Comparison of ENCODE assay signal across 8 mouse cellular contexts in the genomic region with DNA sequence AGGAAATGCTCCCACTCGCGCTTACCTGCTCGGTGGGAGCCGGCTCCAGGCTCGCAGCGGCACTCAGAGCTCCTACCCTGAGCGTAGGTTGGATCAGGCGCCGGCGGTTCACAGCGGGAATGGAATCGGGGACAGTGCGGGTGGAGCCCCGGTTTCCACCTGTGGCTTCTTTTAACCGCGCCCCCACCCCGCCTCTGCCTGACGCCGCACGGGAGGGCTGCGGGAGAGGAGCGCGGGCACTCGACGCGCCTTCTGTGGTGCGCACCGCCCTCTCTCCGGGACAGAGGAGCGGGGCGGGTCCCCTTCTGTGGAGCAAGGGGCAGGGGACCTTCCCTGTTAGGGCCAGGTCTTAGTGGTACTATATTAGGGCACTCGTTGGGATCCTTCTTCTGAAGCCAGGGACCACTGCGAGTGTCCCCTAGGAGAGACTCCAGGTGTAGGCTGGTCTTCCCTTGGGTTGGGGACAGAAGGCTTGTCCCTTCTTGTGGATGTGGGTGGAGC. TPM values are rescaled to one million over a fixed set of nuclear protein-coding genes. Genes with fewer than 3 reads are reported as not detected.
A peak's percentile ranks its signal among the peaks of the same experiment; 100 is the strongest.
DNase-seq lines count a peak whose midpoint lies in the region; ATAC-seq and TF ChIP-seq lines count a peak whose summit lies in the region.

Gjb6 (minus strand) TSS at position 451 of the 501 bp plus-strand sequence.

- intact Hi-C loops in left cerebral cortex, postnatal 36 days (cut with DNase I), result no loop called here

- ATAC-seq in heart, embryonic 11.5 days (replicated peaks; ENCODE audit: insufficient number of reproducible peaks, low FRiP score, low TSS enrichment), result no peak
- 0 out of 2 replicates have a peak, but pooled peaks have one; percentile 36 for ATAC-seq in forebrain, embryonic 13.5 days

- H3K27me3 ChIP-seq in heart, embryonic 11.5 days (ENCODE audit: control insufficient read depth, insufficient read depth, low read length), result peaks cover 67% of the 10 kb centered on the region
- peaks cover 68% of the 10 kb centered on the region for H3K27me3 ChIP-seq in E14TG2a.4 (ENCODE audit: insufficient read depth, low read length)
- H3K27me3 ChIP-seq in forebrain, embryonic 13.5 days, result peaks cover 41% of the 10 kb centered on the region

- H3K27ac ChIP-seq in heart, embryonic 11.5 days (ENCODE audit: low read depth, low read length), result no peak within 1 kb of the TSS
- no peak within 1 kb of the TSS for H3K27ac ChIP-seq in forebrain, embryonic 13.5 days

- no peak for DNase-seq in heart, postnatal 4 days
- peak in 1 of 2 experiments; percentile 13 for DNase-seq in left cerebral cortex, postnatal 36 days (ENCODE audit: low spot score in 2 of 2)
- peak; percentile 22 for DNase-seq in retina, embryonic 14.5 days (ENCODE audit: low spot score)
- DNase-seq in cerebellum, adult 9-11 months, result no peak
- DNase-seq in T-cell, adult 2 months (ENCODE audit: low spot score), result no peak

- H3K9ac ChIP-seq in heart, embryonic 11.5 days (ENCODE audit: low read depth, low read length), result no peak within 1 kb of the TSS
- 0 out of 2 replicates have a peak within 1 kb of the TSS, but pooled peaks have one; percentile 34 for H3K9ac ChIP-seq in forebrain, embryonic 13.5 days

- WGBS in heart, embryonic 11.5 days (ENCODE audit: insufficient replicate concordance), result 2% methylated on average over 33 of the region's 33 CpGs
- WGBS in forebrain, embryonic 13.5 days, result 2% methylated on average over 33 of the region's 33 CpGs

- peak within 1 kb of the TSS; percentile 38 for H3K4me3 ChIP-seq in heart, embryonic 11.5 days (ENCODE audit: low read depth, low read length)
- H3K4me3 ChIP-seq in E14TG2a.4 (replicated peaks; ENCODE audit: low read length), result peak within 1 kb of the TSS; percentile 74
- peak within 1 kb of the TSS; percentile 40 for H3K4me3 ChIP-seq in forebrain, embryonic 13.5 days

- no peaks in the 10 kb centered on the region for H3K9me3 ChIP-seq in heart, embryonic 11.5 days (replicated peaks; ENCODE audit: control insufficient read depth, low read length)
- no peaks in the 10 kb centered on the region for H3K9me3 ChIP-seq in E14TG2a.4 (ENCODE audit: low read length)
- H3K9me3 ChIP-seq in forebrain, embryonic 13.5 days (replicated peaks), result no peaks in the 10 kb centered on the region

- no peaks in the 10 kb centered on the region for H3K36me3 ChIP-seq in heart, embryonic 11.5 days (ENCODE audit: control insufficient read depth, insufficient read depth, low read length)
- no peaks in the 10 kb centered on the region for H3K36me3 ChIP-seq in E14TG2a.4 (ENCODE audit: insufficient read depth, low read length)
- H3K36me3 ChIP-seq in forebrain, embryonic 13.5 days (ENCODE audit: poor library complexity, severe bottlenecking), result no peaks in the 10 kb centered on the region

- TF ChIP-seq CTCF in E14TG2a.4 (conservative IDR thresholded peaks at IDR 0.05; ENCODE audit: low read length), result no peak

- H3K4me2 ChIP-seq in heart, embryonic 11.5 days, result peak within 1 kb of the TSS; percentile 66
- peak within 1 kb of the TSS; percentile 79 for H3K4me2 ChIP-seq in forebrain, embryonic 13.5 days

- peaks cover 5% of the 10 kb centered on the region; the same call in 1 of the 2 replicates for H3K4me1 ChIP-seq in heart, embryonic 11.5 days (ENCODE audit: control insufficient read depth, insufficient read depth, low read length)
- peaks cover 16% of the 10 kb centered on the region for H3K4me1 ChIP-seq in E14TG2a.4 (replicated peaks; ENCODE audit: low read depth, low read length)
- peaks cover 9% of the 10 kb centered on the region for H3K4me1 ChIP-seq in forebrain, embryonic 13.5 days

RNA-seq across cellular contexts. Expression of gene Gjb6, which starts in this region (rescaled TPM):
- 0.11 TPM in 1 of 2 replicates, not detected in the other for polyA plus RNA-seq in heart, embryonic 11.5 days (2014; fragmentation: Nextera tagmentation; extraction: Ambion mirVana)
- total RNA-seq in heart, postnatal 4 days (2021), result not detected
- 3.5 and 4.7 TPM in 2 replicates for polyA plus RNA-seq in forebrain, embryonic 13.5 days (2015; fragmentation: Nextera tagmentation; extraction: Ambion mirVana)
- total RNA-seq in left cerebral cortex, postnatal 36 days (2021), result 100 to 1,000 TPM in 1 of 2 experiments, 10 to 100 TPM in 1; 99.8 to 127 TPM

Comparison
In these comparisons a context has a peak if more than half of its experiments do, and no peak if none do; other contexts are left out.
1. RNA of gene Gjb6 (total RNA-seq): 99.8 to 127 TPM in left cerebral cortex, postnatal 36 days; not detected in heart, postnatal 4 days; every median in the first group is over 100 times any median in the second.
2. Peak in every context shown above with its lines, with median percentiles within 50 percentile points of each other: H3K4me3 ChIP-seq.